Mouse (Mus musculus): ENCODE results near the gene Ppa2. TPM values are rescaled to one million over a fixed set of nuclear protein-coding genes. Genes with fewer than 3 reads are reported as not detected.

Gene Ppa2
- polyA plus RNA-seq, 1 experiment from 2014 or later = 94.1 TPM

- 85% methylated on average over 8 of the region's 8 CpGs for WGBS
These were observed 101.9 kb downstream of the Ppa2 start for GRCm38 (mm10) chr3:133411768-133412167.

GRCm38 (mm10) chr3:133414747-133415146, 104.8 kb downstream of the Ppa2 start:
- no peaks in the 10 kb centered on the region for H3K36me3 ChIP-seq (ENCODE audit: insufficient read depth, low read length)
- no peak overlapping the region for H3K4me3 ChIP-seq (ENCODE audit: low read depth, low read length)
- ATAC-seq = no peak

More at GRCm38 (mm10) chr3:133411768-133412167, 101.9 kb downstream of the Ppa2 start:
- no peak for ATAC-seq
- Histone ChIP-seq H3K36me3 (ENCODE audit: insufficient read depth, low read length) (no peaks in the 10 kb centered on the region), H3K9ac (replicated peaks; ENCODE audit: low read depth) (no peak overlapping the region), H3K4me2 (replicated peaks; ENCODE audit: low read depth, low read length) (no peak overlapping the region), H3K4me3 (ENCODE audit: low read depth, low read length) (no peak overlapping the region), H3K27ac (ENCODE audit: low read length) (no peak overlapping the region), H3K4me1 (ENCODE audit: insufficient read depth, low read depth, low read length) (no peaks in the 10 kb centered on the region), H3K9me3 (ENCODE audit: low read length) (no peaks in the 10 kb centered on the region), H3K27me3 (replicated peaks; ENCODE audit: insufficient read depth, low read length) (no peaks in the 10 kb centered on the region)
- DNase-seq (ENCODE audit: low spot score) = no peak
- no peak for TF ChIP-seq EP300 (IDR thresholded peaks at IDR 0.05)
- no peak for TF ChIP-seq CTCF (IDR thresholded peaks at IDR 0.05)

DNA sequence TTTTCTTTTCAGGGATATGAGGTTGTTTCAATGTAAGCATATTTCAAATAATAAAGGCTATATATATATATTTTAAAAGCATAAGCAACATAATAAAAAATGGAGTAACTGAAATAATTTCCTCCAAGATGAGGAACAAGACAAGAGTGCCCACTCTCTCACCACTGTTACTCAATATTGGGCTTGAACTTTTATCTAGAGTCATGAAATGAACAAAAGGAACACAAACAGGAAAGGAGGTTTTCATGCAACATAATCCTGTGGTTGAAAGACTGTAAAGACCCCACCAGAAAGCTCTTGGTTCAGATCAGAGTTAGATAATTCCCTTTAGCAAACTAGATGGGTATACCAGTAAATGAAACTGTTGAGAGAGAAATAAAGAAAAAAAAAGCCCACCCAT, 113.2 kb downstream of the Ppa2 start:
- H3K4me2 ChIP-seq (replicated peaks; ENCODE audit: low read depth, low read length) = no peak overlapping the region
- no peak for TF ChIP-seq CTCF (IDR thresholded peaks at IDR 0.05)
- TF ChIP-seq EP300 (IDR thresholded peaks at IDR 0.05) = no peak
- H3K36me3 ChIP-seq (ENCODE audit: insufficient read depth, low read length) = no peaks in the 10 kb centered on the region
- H3K27me3 ChIP-seq (replicated peaks; ENCODE audit: insufficient read depth, low read length) = no peaks in the 10 kb centered on the region
- DNase-seq (ENCODE audit: low spot score) = no peak
- no peak for ATAC-seq
- H3K9ac ChIP-seq (replicated peaks; ENCODE audit: low read depth) = no peak overlapping the region
- no peak overlapping the region for H3K4me3 ChIP-seq (ENCODE audit: low read depth, low read length)
- H3K27ac ChIP-seq (ENCODE audit: low read length) = no peak overlapping the region
- H3K4me1 ChIP-seq (ENCODE audit: insufficient read depth, low read depth, low read length) = no peaks in the 10 kb centered on the region
- H3K9me3 ChIP-seq (ENCODE audit: low read length) = no peaks in the 10 kb centered on the region

More at GRCm38 (mm10) chr3:133414747-133415146, 104.8 kb downstream of the Ppa2 start:
- Histone ChIP-seq H3K27ac (ENCODE audit: low read length) (no peak overlapping the region), H3K27me3 (replicated peaks; ENCODE audit: insufficient read depth, low read length) (no peaks in the 10 kb centered on the region), H3K4me1 (ENCODE audit: insufficient read depth, low read depth, low read length) (no peaks in the 10 kb centered on the region), H3K9me3 (ENCODE audit: low read length) (no peaks in the 10 kb centered on the region), H3K4me2 (replicated peaks; ENCODE audit: low read depth, low read length) (no peak overlapping the region), H3K9ac (replicated peaks; ENCODE audit: low read depth) (no peak overlapping the region)
- 81% methylated on average over 4 of the region's 4 CpGs for WGBS
- DNase-seq (ENCODE audit: low spot score) = no peak
- TF ChIP-seq EP300 (IDR thresholded peaks at IDR 0.05) = no peak
- no peak for TF ChIP-seq CTCF (IDR thresholded peaks at IDR 0.05)

Other genes with a start within 250 kb of the Ppa2 start
- 15.8 and 17.0 TPM in 2 replicates for gene Ints12, start 218.3 kb upstream of the Ppa2 start, polyA plus RNA-seq (2015; fragmentation: Nextera tagmentation; extraction: Ambion mirVana)
- gene Gstcd, start 218.1 kb upstream of the Ppa2 start, polyA plus RNA-seq (2015; fragmentation: Nextera tagmentation; extraction: Ambion mirVana) = 2.0 TPM in 2 replicates
- gene Arhgef38, start 75.2 kb upstream of the Ppa2 start, polyA plus RNA-seq (2015; fragmentation: Nextera tagmentation; extraction: Ambion mirVana) = 3.6 and 5.2 TPM in 2 replicates
- gene Tet2, start 235.0 kb downstream of the Ppa2 start, polyA plus RNA-seq (2015; fragmentation: Nextera tagmentation; extraction: Ambion mirVana) = 14.6 and 16.1 TPM in 2 replicates